Mouse (Mus musculus) bone marrow macrophage, adult 2 months (primary cell): ENCODE measurements around the gene Dnajc7. TPM values are rescaled to one million over a fixed set of nuclear protein-coding genes. Genes with fewer than 3 reads are reported as not detected.
A peak's percentile ranks its signal among the peaks of the same experiment; 100 is the strongest.

Experiments used
- H3K27ac ChIP-seq: 2 replicates; pipeline ENCODE4 v1.5.1; 2012; ENCODE audit warnings: low read depth, low read length; ENCODE audit not compliant: insufficient read depth
- H3K4me1 ChIP-seq: 2 replicates; pipeline ENCODE4 v1.6.1; 2012; ENCODE audit warnings: low read length; ENCODE audit not compliant: control insufficient read depth, insufficient read depth
- H3K4me3 ChIP-seq: 2 replicates; pipeline ENCODE4 v1.5.1; 2012; ENCODE audit warnings: mild to moderate bottlenecking, low read length, moderate library complexity; ENCODE audit not compliant: insufficient read depth
- CTCF ChIP-seq: IDR thresholded peaks from 2 replicates; pipeline ENCODE4 v1.5.1; 2012; ENCODE audit warnings: low read depth, mild to moderate bottlenecking, low read length, moderate library complexity
- POLR2A ChIP-seq: IDR thresholded peaks from 2 replicates; pipeline ENCODE4 v1.6.1; 2012; ENCODE audit warnings: mild to moderate bottlenecking, low read depth, low read length, borderline replicate concordance
- polyA plus RNA-seq: library from polyadenylated mRNA; stranded (reverse); fragments of >200 nt; gene quantifications from 2 replicates; pipeline ENCODE4 v1.2.4, GENCODE M21; 2012; ENCODE audit not compliant: missing spikeins, insufficient read depth, insufficient read length

Gene Dnajc7
- polyA plus RNA-seq, 1 experiment: 349 TPM

GRCm38 (mm10) chr11:100640159-100640906, 20.4 kb upstream of the Dnajc7 start:
- Histone ChIP-seq H3K4me1 (no peaks in the 10 kb centered on the region), H3K27ac (no peak overlapping the region), H3K4me3 (0 out of 2 replicates have a peak overlapping the region, but pooled peaks have one; percentile 22)
- TF ChIP-seq CTCF: no peak
- TF ChIP-seq POLR2A: no peak

GRCm38 (mm10) chr11:100634530-100634929, 14.6 kb upstream of the Dnajc7 start:
- TF ChIP-seq CTCF: no peak
- TF ChIP-seq POLR2A: no peak

GRCm38 (mm10) chr11:100628862-100629352, 8.9 kb upstream of the Dnajc7 start:
- H3K4me1 ChIP-seq: peaks cover 22% of the 10 kb centered on the region
- no peak overlapping the region for H3K27ac ChIP-seq
- no peak for TF ChIP-seq POLR2A
- TF ChIP-seq CTCF: no peak
- H3K4me3 ChIP-seq: no peak overlapping the region

More at GRCm38 (mm10) chr11:100634530-100634929, 14.6 kb upstream of the Dnajc7 start:
- H3K4me3 ChIP-seq: no peak overlapping the region
- no peak overlapping the region for H3K27ac ChIP-seq
- peaks cover 3% of the 10 kb centered on the region for H3K4me1 ChIP-seq

GRCm38 (mm10) chr11:100628056-100628455, 8.1 kb upstream of the Dnajc7 start:
- Histone ChIP-seq H3K4me1 (peaks cover 22% of the 10 kb centered on the region), H3K4me3 (no peak overlapping the region), H3K27ac (no peak overlapping the region)
- no peak for TF ChIP-seq POLR2A
- no peak for TF ChIP-seq CTCF

- H3K4me1 ChIP-seq: peaks cover 23% of the 10 kb centered on the region
- no peak for TF ChIP-seq CTCF
- TF ChIP-seq POLR2A: no peak
- H3K27ac ChIP-seq: peak overlapping the region; percentile 95
- H3K4me3 ChIP-seq: 0 out of 2 replicates have a peak overlapping the region, but pooled peaks have one; percentile 11
Measured at GRCm38 (mm10) chr11:100626701-100627195, 6.8 kb upstream of the Dnajc7 start.

GRCm38 (mm10) chr11:100625754-100626700, 6.1 kb upstream of the Dnajc7 start:
- TF ChIP-seq POLR2A (no peak), CTCF (no peak)
- Histone ChIP-seq H3K4me1 (peaks cover 23% of the 10 kb centered on the region), H3K4me3 (no peak overlapping the region), H3K27ac (peak overlapping the region; percentile 95)

GRCm38 (mm10) chr11:100623867-100624266, 3.9 kb upstream of the Dnajc7 start:
- Histone ChIP-seq H3K4me3 (peak overlapping the region; percentile 91), H3K27ac (peak overlapping the region; percentile 87)

GRCm38 (mm10) chr11:100622714-100623113, 2.7 kb upstream of the Dnajc7 start:
- Histone ChIP-seq H3K4me3 (peak overlapping the region; percentile 91), H3K27ac (peak overlapping the region; percentile 87), H3K4me1 (peaks cover 24% of the 10 kb centered on the region)
- TF ChIP-seq CTCF: peak; percentile 31; the same call in 1 of the 2 replicates
- TF ChIP-seq POLR2A: 0 out of 2 replicates have a peak, but pooled peaks have one; percentile 5

More at GRCm38 (mm10) chr11:100623867-100624266, 3.9 kb upstream of the Dnajc7 start:
- peaks cover 23% of the 10 kb centered on the region for H3K4me1 ChIP-seq
- TF ChIP-seq CTCF (no peak), POLR2A (no peak)

- Histone ChIP-seq H3K4me3 (peak overlapping the region; percentile 69), H3K27ac (peak overlapping the region; percentile 90), H3K4me1 (peaks cover 17% of the 10 kb centered on the region; the same call in 1 of the 2 replicates)
- no peak for TF ChIP-seq CTCF
- TF ChIP-seq POLR2A: no peak
Measured at GRCm38 (mm10) chr11:100619485-100619975, 438 bp downstream of the Dnajc7 start.
